Mouse (Mus musculus) CH12.LX (cell line): ENCODE results near the gene Ift52. TPM values are rescaled to one million over a fixed set of nuclear protein-coding genes. Genes with fewer than 3 reads are reported as not detected.

Source experiments
- DNase-seq: peaks from one replicate; pipeline ENCODE4 v3.0.0-alpha.2; 2013; ENCODE audit errors: extremely low read depth
- H3K27ac ChIP-seq: 2 replicates; pipeline ENCODE4 v1.5.1; 2012; ENCODE audit warnings: low read depth, mild to moderate bottlenecking, control low read depth, moderate library complexity; ENCODE audit not compliant: insufficient read depth
- H3K27me3 ChIP-seq: replicated peaks from 2 replicates; pipeline ENCODE3; 2012; ENCODE audit warnings: inconsistent platforms
- H3K36me3 ChIP-seq, 2 experiments: replicated peaks in 1 of 2; 2 replicates each; pipeline versions ENCODE3 to v1.6.1; 2012; ENCODE audit warnings: inconsistent platforms in 1 of 2, low read length in 1 of 2, mild to moderate bottlenecking in 1 of 2, mixed read lengths in 1 of 2, moderate library complexity in 1 of 2; ENCODE audit not compliant: control insufficient read depth in 1 of 2, insufficient read depth in 1 of 2
- H3K4me1 ChIP-seq, 2 experiments: 2 replicates each; pipeline ENCODE4 v1.6.1; 2012; ENCODE audit warnings: inconsistent platforms in 1 of 2, moderate library complexity in 1 of 2; ENCODE audit not compliant: insufficient read depth in 2 of 2, control insufficient read depth in 1 of 2
- H3K4me2 ChIP-seq: 2 replicates; pipeline ENCODE4 v1.6.1; 2012; ENCODE audit warnings: low read depth, mild to moderate bottlenecking, control low read depth; ENCODE audit not compliant: poor library complexity, insufficient read depth, severe bottlenecking
- H3K4me3 ChIP-seq, 3 experiments: fragments of 150-350 bp in 1 of 3; sonication (generic) in 1 of 3; replicated peaks in 1 of 3; 2 replicates each; pipeline versions ENCODE3 to v1.5.1; 2011 to 2012; ENCODE audit warnings: low read depth in 2 of 3, low read length in 2 of 3, mild to moderate bottlenecking in 2 of 3, moderate library complexity in 2 of 3, control low read depth in 1 of 3, improper control_type of control experiment in 1 of 3, inconsistent platforms in 1 of 3, mixed read lengths in 1 of 3; ENCODE audit not compliant: poor library complexity in 1 of 3
- H3K79me2 ChIP-seq: replicated peaks from 2 replicates; pipeline ENCODE4 v1.6.1; 2012; ENCODE audit warnings: mild to moderate bottlenecking, moderate library complexity; ENCODE audit not compliant: control insufficient read depth, poor library complexity, insufficient read depth, severe bottlenecking; ENCODE audit errors: extremely low read depth
- H3K9ac ChIP-seq: 2 replicates; pipeline ENCODE4 v1.6.1; 2012; ENCODE audit warnings: low read depth, mild to moderate bottlenecking, control low read depth, moderate library complexity; ENCODE audit not compliant: insufficient read depth
- H3K9me3 ChIP-seq: replicated peaks from 2 replicates; pipeline ENCODE3; 2012; ENCODE audit warnings: low read length, inconsistent platforms, mixed read lengths
- BHLHE40 ChIP-seq: IDR thresholded peaks from 2 replicates; pipeline ENCODE4 v1.6.1; 2011; ENCODE audit warnings: mild to moderate bottlenecking, low read depth, low read length, improper control_type of control experiment
- CHD1 ChIP-seq: IDR thresholded peaks from 2 replicates; pipeline ENCODE4 v1.6.1; 2012; ENCODE audit warnings: low read depth, low read length, improper control_type of control experiment, inconsistent platforms
- CTCF ChIP-seq, 2 experiments: IDR thresholded peaks in 1 of 2; conservative IDR thresholded peaks in 1 of 2; 2 replicates each; pipeline ENCODE4 v1.5.1; 2011 to 2012; ENCODE audit warnings: low read depth in 2 of 2, low read length in 2 of 2, improper control_type of control experiment in 1 of 2, inconsistent platforms in 1 of 2, mild to moderate bottlenecking in 1 of 2, moderate library complexity in 1 of 2
- E2F4 ChIP-seq: IDR thresholded peaks from 2 replicates; pipeline ENCODE4 v1.6.1; 2011; ENCODE audit warnings: low read depth, low read length, improper control_type of control experiment; ENCODE audit not compliant: insufficient replicate concordance
- EP300 ChIP-seq: IDR thresholded peaks from 2 replicates; pipeline ENCODE4 v1.6.1; 2011; ENCODE audit warnings: low read length, improper control_type of control experiment
- IRF4 ChIP-seq: IDR thresholded peaks from 2 replicates; pipeline ENCODE4 v1.6.1; 2014; ENCODE audit warnings: low read depth, mild to moderate bottlenecking, inconsistent platforms, low read length, improper control_type of control experiment
- JUND ChIP-seq: conservative IDR thresholded peaks from 2 replicates; pipeline ENCODE4 v1.6.1; 2011; ENCODE audit warnings: low read depth, low read length, improper control_type of control experiment
- KAT2A ChIP-seq: IDR thresholded peaks from 2 replicates; pipeline ENCODE4 v1.6.1; 2012; ENCODE audit warnings: low read length, improper control_type of control experiment, inconsistent platforms; ENCODE audit not compliant: insufficient replicate concordance
- MAZ ChIP-seq: IDR thresholded peaks from 2 replicates; pipeline ENCODE4 v1.6.1; 2012; ENCODE audit warnings: low read depth, mild to moderate bottlenecking, inconsistent platforms, low read length, improper control_type of control experiment, moderate library complexity
- MXI1 ChIP-seq: IDR thresholded peaks from 2 replicates; pipeline ENCODE4 v1.6.1; 2011; ENCODE audit warnings: mild to moderate bottlenecking, low read depth, low read length, improper control_type of control experiment
- MYC ChIP-seq: IDR thresholded peaks from 2 replicates; pipeline ENCODE4 v1.6.1; 2011; ENCODE audit warnings: low read depth, mild to moderate bottlenecking, improper control_type of control experiment, low read length
- PAX5 ChIP-seq: IDR thresholded peaks from 2 replicates; pipeline ENCODE4 v1.6.1; 2012; ENCODE audit warnings: low read length, inconsistent platforms, mixed read lengths
- POLR2A ChIP-seq: IDR thresholded peaks from 2 replicates; pipeline ENCODE4 v1.6.1; 2011; ENCODE audit warnings: low read depth, mild to moderate bottlenecking, improper control_type of control experiment, low read length
- POLR2AphosphoS2 ChIP-seq: IDR thresholded peaks from 2 replicates; pipeline ENCODE4 v1.6.1; 2011; ENCODE audit warnings: low read depth, low read length, improper control_type of control experiment
- RAD21 ChIP-seq: IDR thresholded peaks from 2 replicates; pipeline ENCODE4 v1.6.1; 2011; ENCODE audit warnings: low read depth, mild to moderate bottlenecking, low read length, improper control_type of control experiment, moderate library complexity
- RCOR1 ChIP-seq: conservative IDR thresholded peaks from 2 replicates; pipeline ENCODE4 v1.6.1; 2012; ENCODE audit warnings: low read depth, mild to moderate bottlenecking, inconsistent platforms, low read length, improper control_type of control experiment
- SIN3A ChIP-seq: IDR thresholded peaks from 2 replicates; pipeline ENCODE4 v1.6.1; 2012; ENCODE audit warnings: low read length, improper control_type of control experiment, inconsistent platforms
- SMC3 ChIP-seq: IDR thresholded peaks from 2 replicates; pipeline ENCODE4 v1.6.1; 2011; ENCODE audit warnings: low read depth, low read length, improper control_type of control experiment
- TBP ChIP-seq: conservative IDR thresholded peaks from 2 replicates; pipeline ENCODE4 v1.6.1; 2011; ENCODE audit warnings: low read depth, low read length, improper control_type of control experiment
- TCF12 ChIP-seq: IDR thresholded peaks from 2 replicates; pipeline ENCODE4 v1.6.1; 2014; ENCODE audit warnings: low read depth, mild to moderate bottlenecking, inconsistent platforms, low read length, improper control_type of control experiment
- UBTF ChIP-seq: IDR thresholded peaks from 2 replicates; pipeline ENCODE4 v1.6.1; 2012; ENCODE audit warnings: low read depth, mild to moderate bottlenecking, inconsistent platforms, low read length, improper control_type of control experiment, moderate library complexity
- USF1 ChIP-seq: IDR thresholded peaks from 2 replicates; pipeline ENCODE4 v1.6.1; 2014; ENCODE audit warnings: low read depth, mild to moderate bottlenecking, inconsistent platforms, low read length, improper control_type of control experiment
- ZC3H11A ChIP-seq: IDR thresholded peaks from 2 replicates; pipeline ENCODE4 v1.6.1; 2012; ENCODE audit warnings: low read depth, mild to moderate bottlenecking, inconsistent platforms, low read length, improper control_type of control experiment
- ZMIZ1 ChIP-seq: IDR thresholded peaks from 2 replicates; pipeline ENCODE4 v1.6.1; 2012; ENCODE audit warnings: low read depth, mild to moderate bottlenecking, inconsistent platforms, low read length, improper control_type of control experiment
- dilution Hi-C: fragments of 300-500 bp; cut with MboI; formaldehyde crosslinking; loops from 2 replicates; pipeline ENCODE4 v1.14.3; 2020; ENCODE audit warnings: low sequenced_read_pairs; ENCODE audit not compliant: extremely low pct_unique_long_range_greater_than_20kb, extremely low pct_ligation_motif_present
- in situ Hi-C: fragments of 300-500 bp; cut with MboI; formaldehyde crosslinking; loops from 3 replicates; pipeline ENCODE4 v1.14.3; 2019; ENCODE audit warnings: low sequenced_read_pairs, low pct_ligation_motif_present, low pct_unique_long_range_greater_than_20kb, mixed read lengths
- polyA plus RNA-seq: library from polyadenylated mRNA; unstranded; fragments of >175 nt; gene quantifications from 2 replicates; pipeline ENCODE4 v1.2.1, GENCODE M21; 2012; ENCODE audit warnings: low read depth; ENCODE audit not compliant: insufficient read length
- total RNA-seq, 2 experiments: library from RNA; depleted of rRNA; stranded (reverse); fragments of 300-350 nt in 1 of 2; fragments of >200 nt in 1 of 2; gene quantifications; 2 replicates each; pipeline ENCODE4 v1.2.3; 2012 to 2014

Ift52 gene
- total and polyA plus RNA-seq, 3 experiments: 13.0 to 33.6 (median 14.4) TPM

- H3K9me3 ChIP-seq: no peaks in the 10 kb centered on the region
- dilution Hi-C loops: no loop called here
- H3K79me2 ChIP-seq: no peaks in the 10 kb centered on the region
- in situ Hi-C loops: no loop called here
- H3K4me1 ChIP-seq: no peaks in the 10 kb centered on the region
- H3K27ac ChIP-seq: no peak overlapping the region
- H3K9ac ChIP-seq: no peak overlapping the region
- peaks cover 76 to 90% of the 10 kb centered on the region in 2 experiments for H3K36me3 ChIP-seq
- H3K4me3 ChIP-seq: no peak overlapping the region
- H3K4me2 ChIP-seq: no peak overlapping the region
- H3K27me3 ChIP-seq: no peaks in the 10 kb centered on the region
- no peak for DNase-seq
- TF ChIP-seq POLR2AphosphoS2 (no peak), ZC3H11A (no peak), KAT2A (no peak), SIN3A (no peak), BHLHE40 (no peak), MXI1 (no peak), POLR2A (no peak), USF1 (no peak), MYC (no peak), EP300 (no peak), CTCF (conservative IDR thresholded peaks at IDR 0.05 in 1 of 2, IDR thresholded peaks at IDR 0.05 in 1 of 2; ENCODE audit: low read depth in 2 of 2, low read length in 2 of 2) (no peak)
These were observed 22.8 kb downstream of the Ift52 start for GRCm38 (mm10) chr2:163039940-163040339.

DNA sequence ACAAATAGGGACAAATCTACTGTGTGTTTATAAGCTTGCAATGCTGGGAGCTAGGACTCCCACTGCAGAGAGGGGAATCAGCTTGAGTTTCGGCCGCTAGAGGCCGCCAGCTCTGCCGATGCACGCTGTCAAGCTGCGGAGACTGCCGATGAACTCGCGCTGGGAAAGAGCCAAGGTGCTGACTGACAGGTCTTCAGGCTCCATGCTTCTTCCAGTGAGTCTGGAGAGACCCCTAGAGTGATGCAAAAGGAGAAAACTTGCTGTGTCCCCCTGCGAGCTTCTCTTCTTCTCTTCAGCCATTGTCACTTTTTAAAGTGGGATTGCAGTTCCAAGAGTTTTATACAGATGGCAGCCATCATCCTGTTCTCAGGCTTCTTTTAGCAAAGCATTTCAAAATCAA, 31.0 kb downstream of the Ift52 start:
- dilution Hi-C loops: no loop called here
- peak; percentile 57 for DNase-seq

DNA sequence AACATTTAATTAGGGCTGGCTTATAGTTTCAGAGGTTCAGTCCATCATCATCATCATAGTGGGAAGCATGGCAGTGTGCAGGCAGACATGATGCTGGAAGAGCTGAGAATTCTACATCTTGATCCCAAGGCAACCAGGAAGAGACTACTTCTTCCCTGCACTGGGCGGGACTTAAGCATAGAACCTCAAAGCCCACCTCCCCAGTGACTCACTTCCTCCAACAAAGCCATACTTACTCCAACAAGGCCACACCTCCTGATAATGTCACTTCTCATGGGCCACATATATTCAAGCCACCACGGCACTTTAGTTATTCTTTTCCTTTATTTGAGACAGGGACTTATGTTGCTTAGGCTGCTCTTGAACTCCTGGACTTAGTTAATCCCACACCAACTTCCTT, 32.0 kb downstream of the Ift52 start:
- TF ChIP-seq MXI1 (no peak), CTCF (conservative IDR thresholded peaks at IDR 0.05 in 1 of 2, IDR thresholded peaks at IDR 0.05 in 1 of 2; ENCODE audit: low read depth in 2 of 2, low read length in 2 of 2) (no peak), CHD1 (no peak), JUND (no peak), TBP (no peak), EP300 (no peak), SIN3A (no peak), PAX5 (no peak), POLR2AphosphoS2 (no peak), USF1 (no peak), MAZ (no peak), IRF4 (no peak), ZMIZ1 (no peak), UBTF (no peak), MYC (no peak), RCOR1 (no peak), BHLHE40 (no peak), KAT2A (no peak), TCF12 (no peak), E2F4 (no peak)
- H3K36me3 ChIP-seq: peaks cover 26 to 52% of the 10 kb centered on the region in 2 experiments
- no peaks in the 10 kb centered on the region for H3K27me3 ChIP-seq
- no peak overlapping the region for H3K4me2 ChIP-seq
- no peak for DNase-seq
- dilution Hi-C loops: no loop called here
- H3K4me1 ChIP-seq: peaks cover 0 to 16% of the 10 kb centered on the region in 2 experiments; a peak in 2 of 4 replicates
- no peak overlapping the region for H3K9ac ChIP-seq
- H3K27ac ChIP-seq: no peak overlapping the region
- H3K79me2 ChIP-seq: no peaks in the 10 kb centered on the region
- no peaks in the 10 kb centered on the region for H3K9me3 ChIP-seq
- H3K4me3 ChIP-seq: no peak overlapping the region
- in situ Hi-C loops: no loop called here

More for the DNA sequence above, 31.0 kb downstream of the Ift52 start:
- Histone ChIP-seq H3K36me3 (peaks cover 32 to 60% of the 10 kb centered on the region in 2 experiments), H3K4me2 (peak overlapping the region; percentile 47; the same call in 1 of the 2 replicates), H3K9me3 (no peaks in the 10 kb centered on the region), H3K79me2 (no peaks in the 10 kb centered on the region), H3K9ac (no peak overlapping the region), H3K27ac (no peak overlapping the region), H3K4me1 (peaks cover 0 to 12% of the 10 kb centered on the region in 2 experiments; a peak in 2 of 4 replicates), H3K27me3 (no peaks in the 10 kb centered on the region), H3K4me3 (no peak overlapping the region)
- TF ChIP-seq MYC (peak; percentile 59; the same call in 1 of the 2 replicates), TBP (no peak), SMC3 (peak; percentile 64), RAD21 (peak; percentile 32), CTCF (conservative IDR thresholded peaks at IDR 0.05 in 1 of 2, IDR thresholded peaks at IDR 0.05 in 1 of 2; ENCODE audit: low read depth in 2 of 2, low read length in 2 of 2) (peak; percentile 55 to 84)
- in situ Hi-C loops: no loop called here
